Mouse (Mus musculus) subcutaneous adipose tissue, adult 2 months (tissue): ENCODE data around the gene Uchl3. TPM values are rescaled to one million over a fixed set of nuclear protein-coding genes. Genes with fewer than 3 reads are reported as not detected.

ENCODE experiments used
- polyA plus RNA-seq: library from polyadenylated mRNA; depleted of rRNA; stranded (reverse); fragments of >200 nt; gene quantifications from 2 replicates; pipeline ENCODE4 v1.2.3, GENCODE M21; 2012; ENCODE audit warnings: low replicate concordance; rRNA removed

Uchl3 gene
- 8.3 and 14.5 TPM in 2 replicates for polyA plus RNA-seq

GRCm38 (mm10) chr14:101653581-101654525 lies at the start of gene Uchl3:
Uchl3 (plus strand) TSS chr14:101653967.

DNA sequence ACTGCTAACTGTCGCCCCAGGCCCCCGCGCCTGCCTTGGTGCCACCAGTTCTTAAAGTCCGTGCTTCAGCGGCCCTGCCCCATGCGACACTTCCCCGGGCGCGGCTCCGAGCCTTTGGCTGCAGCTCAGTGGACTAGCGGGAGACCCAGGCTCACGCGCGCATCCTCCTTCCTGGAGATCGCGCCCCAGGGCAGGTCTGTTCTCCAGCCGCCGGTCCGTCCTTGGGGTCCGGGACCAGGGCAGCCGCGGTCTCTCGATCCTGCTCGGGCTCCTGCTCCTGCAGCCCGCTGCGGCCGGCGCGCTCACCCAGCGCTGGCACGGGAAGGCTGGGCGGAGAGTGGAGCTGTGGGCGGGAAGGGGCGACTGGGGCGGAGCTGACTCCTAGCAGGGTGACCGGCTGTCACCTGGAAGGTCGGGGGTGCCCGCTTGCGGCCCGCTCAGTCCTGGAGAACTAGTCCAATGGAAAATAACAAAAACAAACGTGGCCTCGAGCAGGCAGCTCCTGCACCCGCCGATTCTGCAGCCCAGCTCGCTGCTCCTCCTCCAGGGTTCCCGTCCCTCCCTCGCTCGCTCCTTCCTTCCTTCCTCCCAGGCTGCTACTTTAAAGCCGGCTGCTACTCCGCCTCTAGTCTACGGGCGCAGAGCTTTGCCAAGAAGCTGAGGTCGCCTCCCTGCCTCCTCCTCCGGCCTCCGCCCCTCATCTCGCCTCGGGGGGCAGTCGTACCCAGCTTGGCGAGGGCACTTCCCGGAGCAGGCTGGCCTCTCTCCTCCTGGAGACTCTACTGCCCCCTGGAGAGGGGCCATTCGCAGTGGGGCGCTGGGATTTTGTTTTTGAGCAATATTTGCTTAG lies 45.0 kb upstream of the Uchl3 start, which contains the start of gene Tbc1d4:
Gene Tbc1d4 (minus strand): TSS at position 673 of the 850 bp plus-strand sequence.

GRCm38 (mm10) chr14:101640153-101640843 lies 13.5 kb upstream of the Uchl3 start, which contains the start of gene Commd6:
Commd6 (minus strand) TSS chr14:101640686.

GRCm38 (mm10) chr14:101729237-101729971 lies 75.6 kb downstream of the Uchl3 start, which contains the start of the genes Gm9922 and Lmo7:
Gm9922 (minus strand) TSS chr14:101729814.
Lmo7 (plus strand) TSS chr14:101729957.

Other genes with a start within 250 kb of the Uchl3 start
- gene Tbc1d4, start 44.8 kb upstream of the Uchl3 start, polyA plus RNA-seq = 15.6 and 23.3 TPM in 2 replicates
- gene Commd6, start 13.3 kb upstream of the Uchl3 start, polyA plus RNA-seq = 27.2 and 36.1 TPM in 2 replicates
- gene Gm9922, start 75.8 kb downstream of the Uchl3 start, polyA plus RNA-seq = 0.57 and 2.6 TPM in 2 replicates
- 9.8 and 16.0 TPM in 2 replicates for gene Lmo7, start 76.0 kb downstream of the Uchl3 start, polyA plus RNA-seq